Mouse (Mus musculus): ENCODE measurements around the gene Dll3. TPM values are rescaled to one million over a fixed set of nuclear protein-coding genes. Genes with fewer than 3 reads are reported as not detected.

Dll3 gene
- polyA plus RNA-seq, 1 experiment = 0.02 TPM

- H3ac ChIP-seq (ENCODE audit: control insufficient read depth, insufficient read length) = no peak overlapping the region
- no peaks in the 10 kb centered on the region for H3K27me3 ChIP-seq (ENCODE audit: control insufficient read depth, insufficient read depth, insufficient read length)
- peaks cover 50% of the 10 kb centered on the region for H3K36me3 ChIP-seq (ENCODE audit: control insufficient read depth, insufficient read depth)
- TF ChIP-seq TCF12 (IDR thresholded peaks at IDR 0.05; ENCODE audit: insufficient read depth, poor library complexity, severe bottlenecking) (no peak), USF1 (IDR thresholded peaks at IDR 0.05; ENCODE audit: low read depth) (no peak), CEBPB (IDR thresholded peaks at IDR 0.05; ENCODE audit: insufficient read depth, poor library complexity, severe bottlenecking) (no peak), POLR2A (IDR thresholded peaks at IDR 0.05; ENCODE audit: insufficient read length, low read depth) (no peak), POLR2AphosphoS2 (IDR thresholded peaks at IDR 0.05; ENCODE audit: insufficient read length, low read depth) (no peak), MYOD1 (IDR thresholded peaks at IDR 0.05; ENCODE audit: control insufficient read depth in 1 of 3, insufficient read length in 2 of 3, low read depth in 2 of 3) (no peak), E2F4 (IDR thresholded peaks at IDR 0.05; ENCODE audit: insufficient read depth) (no peak), TCF3 (IDR thresholded peaks at IDR 0.05; ENCODE audit: insufficient read length, low read depth) (no peak), SRF (IDR thresholded peaks at IDR 0.05; ENCODE audit: control insufficient read depth, insufficient read length, low read depth) (no peak), MAX (IDR thresholded peaks at IDR 0.05; ENCODE audit: low read depth) (no peak), REST (IDR thresholded peaks at IDR 0.05; ENCODE audit: insufficient read depth, insufficient read length) (no peak), MYOG (IDR thresholded peaks at IDR 0.05; ENCODE audit: control insufficient read depth in 1 of 3, insufficient read depth in 1 of 3, insufficient read length in 2 of 3, low read depth in 2 of 3) (no peak)
- H3K79me2 ChIP-seq (ENCODE audit: control insufficient read depth, insufficient read depth) = no peaks in the 10 kb centered on the region
- no peak overlapping the region for H3K4me3 ChIP-seq
- no peak overlapping the region for H3K4me2 ChIP-seq (ENCODE audit: low read depth)
Measured at GRCm38 (mm10) chr7:28321974-28322720, 20.1 kb upstream of the Dll3 start.

GRCm38 (mm10) chr7:28318714-28319113 lies 16.7 kb upstream of the Dll3 start:
- no peaks in the 10 kb centered on the region for H3K79me2 ChIP-seq (ENCODE audit: control insufficient read depth, insufficient read depth)
- H3K36me3 ChIP-seq (ENCODE audit: control insufficient read depth, insufficient read depth) = peaks cover 35% of the 10 kb centered on the region
- no peak overlapping the region for H3K4me2 ChIP-seq (ENCODE audit: low read depth)
- H3ac ChIP-seq (ENCODE audit: control insufficient read depth, insufficient read length) = no peak overlapping the region
- H3K4me3 ChIP-seq = no peak overlapping the region
- H3K27me3 ChIP-seq (ENCODE audit: control insufficient read depth, insufficient read depth, insufficient read length) = no peaks in the 10 kb centered on the region
- no peak for TF ChIP-seq MAX (IDR thresholded peaks at IDR 0.05; ENCODE audit: low read depth)
- no peak for TF ChIP-seq POLR2A (IDR thresholded peaks at IDR 0.05; ENCODE audit: insufficient read length, low read depth)
- no peak for TF ChIP-seq MYOG (IDR thresholded peaks at IDR 0.05; ENCODE audit: control insufficient read depth in 1 of 3, insufficient read depth in 1 of 3, insufficient read length in 2 of 3, low read depth in 2 of 3)
- no peak for TF ChIP-seq CEBPB (IDR thresholded peaks at IDR 0.05; ENCODE audit: insufficient read depth, poor library complexity, severe bottlenecking)
- TF ChIP-seq MYOD1 (IDR thresholded peaks at IDR 0.05; ENCODE audit: control insufficient read depth in 1 of 3, insufficient read length in 2 of 3, low read depth in 2 of 3) = no peak
- no peak for TF ChIP-seq USF1 (IDR thresholded peaks at IDR 0.05; ENCODE audit: low read depth)
- TF ChIP-seq TCF3 (IDR thresholded peaks at IDR 0.05; ENCODE audit: insufficient read length, low read depth) = no peak
- TF ChIP-seq POLR2AphosphoS2 (IDR thresholded peaks at IDR 0.05; ENCODE audit: insufficient read length, low read depth) = no peak
- no peak for TF ChIP-seq REST (IDR thresholded peaks at IDR 0.05; ENCODE audit: insufficient read depth, insufficient read length)
- TF ChIP-seq E2F4 (IDR thresholded peaks at IDR 0.05; ENCODE audit: insufficient read depth) = no peak
- TF ChIP-seq SRF (IDR thresholded peaks at IDR 0.05; ENCODE audit: control insufficient read depth, insufficient read length, low read depth) = no peak
- no peak for TF ChIP-seq TCF12 (IDR thresholded peaks at IDR 0.05; ENCODE audit: insufficient read depth, poor library complexity, severe bottlenecking)

- TF ChIP-seq MYOD1 (IDR thresholded peaks at IDR 0.05; ENCODE audit: control insufficient read depth in 1 of 3, insufficient read length in 2 of 3, low read depth in 2 of 3) (no peak), TCF3 (IDR thresholded peaks at IDR 0.05; ENCODE audit: insufficient read length, low read depth) (no peak), POLR2A (IDR thresholded peaks at IDR 0.05; ENCODE audit: insufficient read length, low read depth) (no peak), MYOG (IDR thresholded peaks at IDR 0.05; ENCODE audit: control insufficient read depth in 1 of 3, insufficient read depth in 1 of 3, insufficient read length in 2 of 3, low read depth in 2 of 3) (no peak), SRF (IDR thresholded peaks at IDR 0.05; ENCODE audit: control insufficient read depth, insufficient read length, low read depth) (no peak), CEBPB (IDR thresholded peaks at IDR 0.05; ENCODE audit: insufficient read depth, poor library complexity, severe bottlenecking) (no peak), E2F4 (IDR thresholded peaks at IDR 0.05; ENCODE audit: insufficient read depth) (no peak)
- Histone ChIP-seq H3K36me3 (ENCODE audit: control insufficient read depth, insufficient read depth) (peaks cover 35% of the 10 kb centered on the region), H3K4me2 (ENCODE audit: low read depth) (no peak overlapping the region), H3K4me3 (no peak overlapping the region), H3K79me2 (ENCODE audit: control insufficient read depth, insufficient read depth) (no peaks in the 10 kb centered on the region), H3K27me3 (ENCODE audit: control insufficient read depth, insufficient read depth, insufficient read length) (no peaks in the 10 kb centered on the region), H3ac (ENCODE audit: control insufficient read depth, insufficient read length) (no peak overlapping the region)
Measured at GRCm38 (mm10) chr7:28318036-28318435, 16.0 kb upstream of the Dll3 start.

- H3K4me3 ChIP-seq = peak within 1 kb of the TSS; percentile 72
- H3K79me2 ChIP-seq (ENCODE audit: control insufficient read depth, insufficient read depth) = peaks cover 8% of the 10 kb centered on the region
- peak within 1 kb of the TSS; percentile 82 for H3K4me2 ChIP-seq (ENCODE audit: low read depth)
- no peaks in the 10 kb centered on the region for H3K27me3 ChIP-seq (ENCODE audit: control insufficient read depth, insufficient read depth, insufficient read length)
- TF ChIP-seq MYOD1 (IDR thresholded peaks at IDR 0.05; ENCODE audit: control insufficient read depth in 1 of 3, insufficient read length in 2 of 3, low read depth in 2 of 3) (no peak), MAX (IDR thresholded peaks at IDR 0.05; ENCODE audit: low read depth) (no peak), POLR2A (IDR thresholded peaks at IDR 0.05; ENCODE audit: insufficient read length, low read depth) (peak; percentile 88), USF1 (IDR thresholded peaks at IDR 0.05; ENCODE audit: low read depth) (no peak), SRF (IDR thresholded peaks at IDR 0.05; ENCODE audit: control insufficient read depth, insufficient read length, low read depth) (peak; percentile 27), POLR2AphosphoS2 (IDR thresholded peaks at IDR 0.05; ENCODE audit: insufficient read length, low read depth) (peak; percentile 86), TCF3 (IDR thresholded peaks at IDR 0.05; ENCODE audit: insufficient read length, low read depth) (no peak), REST (IDR thresholded peaks at IDR 0.05; ENCODE audit: insufficient read depth, insufficient read length) (no peak), CEBPB (IDR thresholded peaks at IDR 0.05; ENCODE audit: insufficient read depth, poor library complexity, severe bottlenecking) (no peak), MYOG (IDR thresholded peaks at IDR 0.05; ENCODE audit: control insufficient read depth in 1 of 3, insufficient read depth in 1 of 3, insufficient read length in 2 of 3, low read depth in 2 of 3) (no peak), TCF12 (IDR thresholded peaks at IDR 0.05; ENCODE audit: insufficient read depth, poor library complexity, severe bottlenecking) (no peak), E2F4 (IDR thresholded peaks at IDR 0.05; ENCODE audit: insufficient read depth) (peak; percentile 91)
- peak within 1 kb of the TSS; percentile 95 for H3ac ChIP-seq (ENCODE audit: control insufficient read depth, insufficient read length)
- no peaks in the 10 kb centered on the region for H3K36me3 ChIP-seq (ENCODE audit: control insufficient read depth, insufficient read depth)
Measured at GRCm38 (mm10) chr7:28311926-28312543, 10.0 kb upstream of the Dll3 start, which contains the start of gene Timm50. TSS of gene Timm50 (minus strand) at chr7:28312072.

All from myocyte (in vitro differentiated cells).